Mouse (Mus musculus) E14TG2a.4 (cell line): ENCODE data around the gene Dennd6a.

ENCODE experiments used
- CTCF ChIP-seq: conservative IDR thresholded peaks from 2 replicates; pipeline ENCODE4 v1.5.1; 2014; ENCODE audit warnings: low read length
- NANOG ChIP-seq: IDR thresholded peaks from 2 replicates; pipeline ENCODE4 v1.6.1; 2014; ENCODE audit warnings: borderline replicate concordance, low read length, mixed read lengths
- POU5F1 ChIP-seq: IDR thresholded peaks from 2 replicates; pipeline ENCODE4 v1.6.1; 2014; ENCODE audit warnings: low read length, borderline replicate concordance

DNA sequence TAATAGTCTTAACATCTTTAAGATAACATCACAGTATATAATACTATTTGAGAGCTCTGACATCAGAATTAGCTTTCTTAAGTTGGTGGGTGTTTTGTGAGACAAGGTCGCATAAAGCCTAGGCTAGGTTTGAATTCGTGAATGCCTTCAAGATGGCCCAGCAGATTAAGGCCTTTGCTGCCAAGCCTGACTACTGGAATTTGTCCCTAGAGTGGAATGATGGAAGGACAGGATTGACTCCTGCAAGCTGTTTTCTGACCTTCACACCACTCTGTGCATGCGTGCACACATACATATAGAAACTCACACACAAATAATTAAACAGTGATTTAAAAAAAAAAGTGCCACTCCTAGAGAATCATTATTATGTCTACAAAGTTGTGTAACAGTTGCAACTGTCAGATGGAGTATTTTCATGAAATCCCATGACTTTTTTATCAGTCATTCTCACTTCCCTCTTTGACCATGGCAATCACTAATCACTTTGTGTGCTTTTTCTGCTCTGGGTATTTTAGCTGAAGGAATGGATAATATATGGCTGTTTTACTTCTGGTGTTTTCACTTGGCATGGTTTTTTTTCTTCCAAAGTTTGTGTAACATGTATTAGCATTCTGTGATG is 69.5 kb downstream of the Dennd6a start:
- TF ChIP-seq CTCF (no peak), POU5F1 (no peak), NANOG (no peak)
